Mouse (Mus musculus): Measurements from ENCODE around the gene Sema6c.
"Not testable (repeated sequence)": the region's sequence is repeated elsewhere in the genome, so short reads cannot be mapped to it uniquely, and the experiment has no call there.

Gene Sema6c

DNA sequence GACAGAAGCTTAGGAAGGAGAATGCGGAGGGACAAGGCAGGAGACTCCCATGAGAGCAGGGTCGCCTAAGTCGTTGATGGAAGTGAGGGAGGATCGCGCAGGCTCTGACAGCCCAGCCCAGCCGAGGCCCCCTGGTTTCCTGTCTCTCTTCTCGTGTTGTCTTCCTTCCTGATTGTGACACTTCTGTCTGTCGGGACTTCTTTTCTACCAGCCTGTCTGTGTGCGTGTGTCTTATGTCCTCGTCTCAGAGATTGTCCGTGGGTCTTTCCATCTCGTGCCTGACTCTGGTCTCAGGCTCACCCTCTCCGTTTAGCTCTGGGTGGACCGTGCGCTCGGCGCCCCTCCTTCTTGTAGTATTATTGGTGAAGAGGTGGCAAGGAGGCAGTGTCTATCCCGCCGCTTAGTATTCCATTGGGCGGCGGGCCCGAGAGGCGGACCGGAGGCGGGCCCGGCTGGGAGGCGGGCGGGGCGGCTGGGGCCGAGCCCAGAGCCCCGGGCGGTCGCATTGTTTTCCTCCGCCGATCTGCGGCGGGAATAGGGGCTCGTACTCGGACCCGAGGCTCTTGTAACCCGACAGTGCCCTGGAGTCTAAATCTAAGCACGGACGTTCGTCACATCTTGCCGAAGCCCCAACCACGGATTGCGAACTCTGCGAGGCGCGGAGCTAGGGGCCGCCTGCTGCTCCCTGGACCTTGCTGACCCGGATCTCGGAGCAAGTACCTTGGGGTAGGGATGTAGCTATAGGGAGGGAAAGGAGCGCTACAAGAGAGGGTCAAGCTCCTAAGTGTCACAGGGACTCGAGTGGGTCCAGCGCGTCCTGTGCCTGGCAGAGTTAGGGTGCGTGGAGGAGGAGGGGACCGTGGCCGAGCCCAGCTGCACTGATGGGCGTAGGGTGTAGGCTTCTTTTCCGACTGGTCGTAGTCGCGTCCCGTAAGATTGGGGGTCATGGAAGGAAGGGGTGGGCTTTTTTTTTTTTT is at the start of gene Sema6c:
Gene Sema6c (plus strand): TSS at position 471 of the 977 bp plus-strand sequence.
- peak; percentile 93 for DNase-seq

DNA sequence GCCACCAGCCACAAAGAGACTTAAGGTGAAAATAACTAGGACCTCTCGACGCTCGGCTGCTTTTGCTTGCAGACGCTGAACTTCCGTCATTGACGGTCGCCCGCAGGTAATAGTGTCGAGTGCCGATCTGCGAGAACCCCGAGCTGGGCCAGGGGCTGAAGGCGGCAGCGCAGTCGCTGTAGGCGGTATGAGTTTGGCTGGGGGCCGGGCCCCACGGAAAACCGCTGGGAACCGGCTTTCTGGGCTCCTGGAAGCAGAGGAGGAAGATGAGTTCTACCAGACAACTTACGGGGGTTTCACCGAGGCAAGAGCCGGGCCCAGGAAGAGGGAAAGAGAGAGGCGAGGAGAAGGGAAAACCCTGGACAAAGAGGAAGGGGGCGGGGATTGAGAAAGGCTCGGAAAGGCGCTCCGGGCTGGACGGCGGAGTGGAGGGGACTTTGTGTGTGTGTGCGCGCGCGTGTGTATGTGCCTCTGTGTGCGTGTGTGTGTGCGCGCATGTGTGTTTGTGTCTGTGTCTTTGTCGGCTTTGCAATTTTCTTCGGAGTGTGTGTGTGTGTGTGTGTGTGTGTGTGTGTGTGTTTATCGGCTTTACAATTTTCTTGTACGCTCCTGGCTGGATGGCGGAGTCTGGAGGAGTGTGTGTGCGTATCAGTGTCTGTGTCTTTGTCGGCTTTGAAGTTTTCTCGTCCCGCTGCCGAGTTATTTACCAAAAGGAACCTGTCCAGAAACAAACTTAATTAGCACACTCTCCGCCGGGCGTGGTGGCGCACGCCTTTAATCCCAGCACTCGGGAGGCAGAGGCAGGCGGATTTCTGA is 49.1 kb upstream of the Sema6c start, which contains the start of gene Vps72:
Gene Vps72 (plus strand): TSS at position 112 of the 816 bp plus-strand sequence.
- peak; percentile 92 for DNase-seq

DNA sequence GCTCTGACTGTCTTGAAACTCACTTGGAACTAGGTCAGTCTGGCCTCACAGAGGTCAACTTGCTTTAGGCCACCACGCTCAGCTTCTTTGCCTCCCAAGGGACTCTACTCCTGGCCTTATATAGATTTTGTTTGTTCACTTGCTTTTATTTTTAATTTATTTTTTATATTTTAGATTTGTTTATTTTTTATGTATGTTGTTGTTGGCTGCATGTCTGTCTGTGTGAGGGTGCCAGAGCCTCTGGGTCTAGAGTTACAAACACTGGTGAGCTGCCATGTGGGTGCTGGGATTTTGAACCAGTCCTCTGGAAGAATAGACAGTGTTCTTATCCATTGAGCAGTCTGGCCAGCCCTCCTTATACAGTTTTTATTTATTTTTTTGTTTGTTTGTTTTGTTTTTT is 47.5 kb upstream of the Sema6c start:
- DNase-seq: no peak

DNA sequence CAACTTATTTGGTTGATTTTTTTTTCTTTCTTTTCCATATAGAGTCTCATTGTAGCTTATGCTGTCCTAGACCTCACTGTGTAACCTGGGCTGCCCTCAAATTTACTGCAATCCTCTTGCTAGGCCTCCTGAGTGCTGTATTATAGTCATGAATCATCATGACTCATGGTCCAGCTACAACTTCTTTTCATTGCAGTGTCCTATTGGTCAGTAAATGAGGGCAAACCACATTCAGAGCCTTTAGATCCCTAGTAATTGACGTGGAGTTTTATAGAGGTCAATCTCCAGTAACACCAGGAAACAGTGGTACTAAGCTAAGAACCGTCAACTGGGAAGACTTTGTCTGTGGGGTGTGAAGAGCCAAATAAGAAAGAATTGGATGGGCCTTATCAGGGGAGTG is 42.5 kb upstream of the Sema6c start:
- no peak for DNase-seq

DNA sequence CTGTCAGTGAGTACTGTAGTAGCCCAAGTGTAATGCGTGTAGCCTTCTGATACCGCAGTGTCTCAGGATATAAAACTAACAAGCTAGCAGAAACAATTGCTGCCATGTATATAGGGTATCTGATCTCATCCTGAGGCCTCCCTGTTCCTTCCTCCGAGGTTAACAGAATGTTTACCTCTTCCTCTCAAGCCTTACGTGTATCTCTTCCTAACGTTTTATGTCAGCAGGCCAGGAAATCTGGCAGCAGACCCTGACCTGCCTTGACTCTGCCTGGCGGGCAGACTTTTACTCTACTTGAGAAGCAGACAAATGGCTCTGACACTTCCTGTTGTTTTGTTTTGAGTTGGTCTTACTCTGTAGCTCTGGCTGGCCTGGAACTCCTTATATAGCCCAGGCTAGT is 38.7 kb upstream of the Sema6c start:
- no peak for DNase-seq

DNA sequence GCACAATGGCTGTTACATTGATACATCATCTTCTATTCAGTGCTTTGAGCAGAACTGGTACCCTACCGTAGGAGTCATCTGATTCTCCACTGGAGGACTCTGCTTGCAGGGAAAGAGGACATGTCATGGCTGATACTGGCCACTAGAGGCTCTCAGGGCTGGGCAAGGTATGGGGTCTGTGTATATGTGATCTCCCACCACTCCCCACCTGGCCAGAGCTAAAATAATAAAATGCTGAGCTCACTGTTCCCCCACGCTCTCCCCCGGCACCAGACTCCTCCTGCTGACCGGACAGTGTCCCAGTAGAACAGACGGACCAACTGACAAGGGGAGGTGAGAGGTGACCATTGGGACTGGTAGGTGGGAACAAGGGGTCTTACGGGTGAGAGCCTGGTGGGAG is 36.0 kb upstream of the Sema6c start, which contains the start of gene Tmod4:
Gene Tmod4 (plus strand): TSS at position 231 of the 400 bp plus-strand sequence.
- no peak for DNase-seq

GRCm38 (mm10) chr3:95124972-95125371 is 35.3 kb upstream of the Sema6c start:
- DNase-seq: no peak

DNA sequence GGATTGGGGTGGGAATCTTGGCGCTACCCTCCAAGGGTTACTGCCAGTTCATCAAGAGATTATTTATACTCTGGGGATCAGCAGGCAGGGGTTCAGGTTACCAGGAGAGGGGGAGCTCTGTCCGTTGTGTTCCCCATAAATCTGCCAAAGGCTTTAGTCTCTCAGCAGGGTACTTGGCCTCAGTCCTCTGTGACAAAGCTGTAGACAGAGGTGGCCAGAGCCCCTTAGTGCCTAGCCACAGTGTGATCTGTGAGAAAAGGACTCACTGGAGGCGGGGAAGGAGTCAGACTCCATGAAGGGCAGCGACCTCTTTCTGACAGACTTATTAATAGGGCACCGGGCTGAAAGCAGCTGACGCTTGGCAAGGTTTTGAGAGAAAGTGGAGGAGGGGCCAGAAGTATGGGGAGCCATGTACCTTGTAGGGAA is 31.0 kb upstream of the Sema6c start:
- DNase-seq: no peak

DNA sequence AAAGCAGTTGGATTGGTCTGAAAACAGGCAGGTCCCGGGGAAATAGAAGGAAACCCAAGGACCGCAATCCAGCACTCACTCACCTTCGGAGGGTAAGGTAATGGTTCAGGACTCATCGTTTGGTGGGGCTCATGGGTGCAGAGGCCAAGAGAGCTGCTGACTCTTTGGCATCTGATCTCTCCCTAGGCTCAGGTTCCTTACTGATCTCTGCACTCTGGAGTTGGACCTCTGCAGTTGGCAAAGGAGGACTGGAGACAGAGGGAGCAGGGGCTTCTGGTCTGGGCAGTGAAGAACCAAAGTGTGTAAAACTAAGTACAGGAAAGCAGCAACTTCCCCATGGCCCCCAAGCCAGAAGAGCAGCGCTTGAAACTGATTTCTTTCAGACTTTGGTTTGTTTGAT is 30.2 kb upstream of the Sema6c start:
- no peak for DNase-seq

GRCm38 (mm10) chr3:95132389-95132788 is 27.9 kb upstream of the Sema6c start:
- DNase-seq: not testable (repeated sequence)

DNA sequence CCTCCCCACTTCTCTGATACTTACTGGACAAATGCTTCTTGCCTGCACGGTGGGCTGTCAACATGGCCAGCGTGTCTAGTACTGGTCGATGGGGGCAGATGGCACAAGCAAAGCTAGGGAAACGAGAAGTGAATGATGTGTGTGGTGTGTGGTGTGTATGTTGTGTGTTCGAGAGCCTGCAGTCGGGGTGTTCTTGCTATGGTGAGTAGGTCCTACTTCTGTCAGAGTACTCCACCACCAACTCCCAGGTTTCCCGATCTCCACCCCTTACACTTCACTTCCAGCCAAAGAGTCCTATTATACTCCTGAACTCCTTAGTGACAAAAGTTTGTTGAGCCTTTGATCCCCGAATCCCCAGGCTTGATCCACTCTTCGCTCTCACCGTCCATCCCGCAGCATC is 27.1 kb upstream of the Sema6c start:
- no peak for DNase-seq

GRCm38 (mm10) chr3:95133680-95134101 is 26.6 kb upstream of the Sema6c start, which contains the start of the genes Scnm1 and Lysmd1:
Gene Scnm1 (minus strand): TSS chr3:95134011.
Gene Lysmd1 (plus strand): TSS chr3:95134088.
- peak; percentile 95 for DNase-seq

DNA sequence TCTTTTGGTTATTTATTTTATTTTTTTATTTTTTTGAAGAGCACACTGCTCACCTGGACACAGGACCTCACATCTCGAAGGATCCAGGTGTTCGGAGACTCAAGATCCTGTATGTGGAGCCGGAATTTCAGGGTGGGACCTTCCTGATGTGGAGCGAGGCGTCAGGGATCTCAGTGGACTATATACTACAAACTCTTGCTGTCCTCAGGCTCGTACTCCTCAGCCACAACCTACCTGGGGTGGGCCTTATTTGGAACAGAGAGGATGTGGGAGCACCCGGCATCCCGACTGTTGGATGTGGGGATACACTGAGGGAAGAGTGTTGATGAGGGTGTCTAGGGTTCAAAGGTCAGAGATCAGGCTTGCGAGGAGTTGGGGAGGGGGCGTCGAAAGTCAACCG is 26.1 kb upstream of the Sema6c start:
- DNase-seq: not testable (repeated sequence)

GRCm38 (mm10) chr3:95135023-95135422 is 25.2 kb upstream of the Sema6c start:
- DNase-seq: no peak

- no peak for DNase-seq
Measured at GRCm38 (mm10) chr3:95135433-95136052, 24.7 kb upstream of the Sema6c start.

- DNase-seq: no peak
Measured at GRCm38 (mm10) chr3:95136336-95136735, 23.9 kb upstream of the Sema6c start.

- no peak for DNase-seq
Measured at GRCm38 (mm10) chr3:95139586-95140288, 20.5 kb upstream of the Sema6c start.

DNA sequence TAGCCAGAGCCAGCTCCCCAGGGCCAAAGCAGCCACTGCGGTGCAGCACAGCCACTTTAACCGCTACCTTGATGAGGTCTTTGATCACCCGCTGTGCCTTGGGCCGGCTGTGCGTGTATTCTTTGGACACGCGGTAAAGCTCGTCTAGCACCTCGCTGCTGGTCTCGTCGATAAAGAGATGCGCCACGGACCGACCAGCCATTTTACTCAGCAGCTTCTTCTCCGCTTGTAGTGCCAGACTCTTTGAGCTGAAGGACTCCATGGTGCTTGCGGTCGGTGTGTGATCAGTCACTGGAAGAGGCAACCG is 20.0 kb upstream of the Sema6c start:
- no peak for DNase-seq

- DNase-seq: no peak
Measured at GRCm38 (mm10) chr3:95140795-95141194, 19.5 kb upstream of the Sema6c start.

- DNase-seq: no peak
Measured at GRCm38 (mm10) chr3:95141474-95141873, 18.8 kb upstream of the Sema6c start.

GRCm38 (mm10) chr3:95141952-95142616 is 18.2 kb upstream of the Sema6c start, which contains the start of gene Tnfaip8l2:
Gene Tnfaip8l2 (minus strand): TSS chr3:95142360.
- DNase-seq: no peak

- peak; percentile 79 for DNase-seq
Measured at GRCm38 (mm10) chr3:95142617-95143011, 17.6 kb upstream of the Sema6c start.
